Comparison of ENCODE assay signal across 9 mouse cellular contexts in genomic region chr9:120054545-120055277, GRCm38 (mm10). TPM values are rescaled to one million over a fixed set of nuclear protein-coding genes. Genes with fewer than 3 reads are reported as not detected.
DNase-seq lines count a peak whose midpoint lies in the region; ATAC-seq and TF ChIP-seq lines count a peak whose summit lies in the region.
"Had no signal": no experiment of that assay in that cellular context is flagged by ENCODE, and none has a peak within 500 bp of the region (broad histone marks: within the 10 kb centered on the region; RNA-seq: fewer than 3 reads in every experiment).

No protein-coding gene starts in this region.

- no peaks in the 10 kb centered on the region for H3K27me3 ChIP-seq in hindbrain, embryonic 13.5 days
- H3K27me3 ChIP-seq in hindbrain, embryonic 14.5 days (ENCODE audit: control insufficient read depth, insufficient read depth, low read length): no peaks in the 10 kb centered on the region
- H3K27me3 ChIP-seq in embryonic facial prominence, embryonic 13.5 days: no peaks in the 10 kb centered on the region
- no peaks in the 10 kb centered on the region for H3K27me3 ChIP-seq in intestine, postnatal 0 days (replicated peaks; ENCODE audit: control insufficient read depth, insufficient read depth, low read length)
- H3K27me3 ChIP-seq: hindbrain, embryonic 15.5 days had no signal

- no peaks in the 10 kb centered on the region for H3K9me3 ChIP-seq in hindbrain, embryonic 13.5 days
- no peaks in the 10 kb centered on the region for H3K9me3 ChIP-seq in hindbrain, embryonic 14.5 days (ENCODE audit: control insufficient read depth, low read length)
- H3K9me3 ChIP-seq in embryonic facial prominence, embryonic 13.5 days: no peaks in the 10 kb centered on the region
- H3K9me3 ChIP-seq in intestine, postnatal 0 days (ENCODE audit: control insufficient read depth): no peaks in the 10 kb centered on the region
- H3K9me3 ChIP-seq: hindbrain, embryonic 15.5 days had no signal

- H3K4me1 ChIP-seq in hindbrain, embryonic 13.5 days (replicated peaks): peaks cover 6% of the 10 kb centered on the region
- no peaks in the 10 kb centered on the region for H3K4me1 ChIP-seq in hindbrain, embryonic 14.5 days (replicated peaks; ENCODE audit: control insufficient read depth, insufficient read depth, low read length)
- H3K4me1 ChIP-seq in embryonic facial prominence, embryonic 13.5 days: no peaks in the 10 kb centered on the region
- H3K4me1 ChIP-seq in intestine, postnatal 0 days (replicated peaks; ENCODE audit: control insufficient read depth, insufficient read depth, low read length): no peaks in the 10 kb centered on the region
- H3K4me1 ChIP-seq: hindbrain, embryonic 15.5 days had no signal

- 0 out of 2 replicates have a peak overlapping the region, but pooled peaks have one; percentile 8 for H3K9ac ChIP-seq in hindbrain, embryonic 13.5 days
- H3K9ac ChIP-seq in hindbrain, embryonic 14.5 days: no peak overlapping the region
- H3K9ac ChIP-seq in embryonic facial prominence, embryonic 13.5 days: 0 out of 2 replicates have a peak overlapping the region, but pooled peaks have one; percentile 11
- H3K9ac ChIP-seq in intestine, postnatal 0 days (ENCODE audit: low read depth, low read length): no peak overlapping the region
- H3K9ac ChIP-seq: hindbrain, embryonic 15.5 days had no signal

- no peak for DNase-seq in hindbrain, embryonic 14.5 days (ENCODE audit: low spot score)
- peak; percentile 81 for DNase-seq in T-cell, adult 2 months (ENCODE audit: low spot score)
- no peak for DNase-seq in heart, postnatal 10 days
- no peak for DNase-seq in cerebellum, adult 11-12 months

- intact Hi-C loops in heart, postnatal 10 days (cut with DNase I): no loop called here

- no peaks in the 10 kb centered on the region for H3K79me2 ChIP-seq in macrophage (ENCODE audit: inconsistent target)

- H3K27ac ChIP-seq in hindbrain, embryonic 13.5 days: 0 out of 2 replicates have a peak overlapping the region, but pooled peaks have one; percentile 30
- no peak overlapping the region for H3K27ac ChIP-seq in hindbrain, embryonic 14.5 days
- H3K27ac ChIP-seq in embryonic facial prominence, embryonic 13.5 days: no peak overlapping the region
- peak overlapping the region; percentile 19; the same call in 1 of the 2 replicates for H3K27ac ChIP-seq in macrophage
- H3K27ac ChIP-seq in intestine, postnatal 0 days (ENCODE audit: low read depth, low read length): no peak overlapping the region
- H3K27ac ChIP-seq: hindbrain, embryonic 15.5 days had no signal

- no peak for ATAC-seq in hindbrain, embryonic 13.5 days (ENCODE audit: low FRiP score)
- no peak for ATAC-seq in hindbrain, embryonic 14.5 days (ENCODE audit: low FRiP score)
- ATAC-seq in embryonic facial prominence, embryonic 13.5 days (ENCODE audit: insufficient number of reproducible peaks, insufficient read depth, low FRiP score, low TSS enrichment, low read depth): no peak
- ATAC-seq in intestine, postnatal 0 days: no peak

- WGBS in hindbrain, embryonic 13.5 days: 45% methylated on average over 8 of the region's 8 CpGs
- WGBS in hindbrain, embryonic 14.5 days: 39% methylated on average over 8 of the region's 8 CpGs
- 51% methylated on average over 8 of the region's 8 CpGs for WGBS in embryonic facial prominence, embryonic 13.5 days
- WGBS in macrophage (ENCODE audit: missing documents): 6% methylated on average over 8 of the region's 8 CpGs
- WGBS in intestine, postnatal 0 days: 58% methylated on average over 8 of the region's 8 CpGs

- no peaks in the 10 kb centered on the region for H3K36me3 ChIP-seq in hindbrain, embryonic 13.5 days
- H3K36me3 ChIP-seq in hindbrain, embryonic 14.5 days (replicated peaks; ENCODE audit: control insufficient read depth, insufficient read depth): no peaks in the 10 kb centered on the region
- H3K36me3 ChIP-seq in embryonic facial prominence, embryonic 13.5 days: no peaks in the 10 kb centered on the region
- H3K36me3 ChIP-seq in macrophage (ENCODE audit: inconsistent target): no peaks in the 10 kb centered on the region
- no peaks in the 10 kb centered on the region for H3K36me3 ChIP-seq in intestine, postnatal 0 days (ENCODE audit: control insufficient read depth, insufficient read depth)
- H3K36me3 ChIP-seq: hindbrain, embryonic 15.5 days had no signal

- no peak for TF ChIP-seq CTCF in intestine, postnatal 0 days (IDR thresholded peaks at IDR 0.05; ENCODE audit: low read depth)

- no peak overlapping the region for H3K4me2 ChIP-seq in hindbrain, embryonic 13.5 days
- H3K4me2 ChIP-seq in hindbrain, embryonic 14.5 days (replicated peaks): no peak overlapping the region
- H3K4me2 ChIP-seq in embryonic facial prominence, embryonic 13.5 days: no peak overlapping the region
- H3K4me2 ChIP-seq in intestine, postnatal 0 days (replicated peaks; ENCODE audit: low read depth): no peak overlapping the region
- H3K4me2 ChIP-seq: hindbrain, embryonic 15.5 days had no signal

- H3K4me3 ChIP-seq in hindbrain, embryonic 13.5 days: no peak overlapping the region
- no peak overlapping the region for H3K4me3 ChIP-seq in hindbrain, embryonic 14.5 days (replicated peaks; ENCODE audit: low read length)
- H3K4me3 ChIP-seq in embryonic facial prominence, embryonic 13.5 days: no peak overlapping the region
- no peak overlapping the region for H3K4me3 ChIP-seq in macrophage (ENCODE audit: inconsistent target)
- no peak overlapping the region for H3K4me3 ChIP-seq in intestine, postnatal 0 days (ENCODE audit: low read depth, low read length)
- H3K4me3 ChIP-seq: hindbrain, embryonic 15.5 days had no signal

RNA-seq across cellular contexts. Expression of gene Cx3cr1, which starts 15.0 kb away (rescaled TPM):
- 8.9 and 9.5 TPM in 2 replicates for polyA plus RNA-seq in hindbrain, embryonic 13.5 days (2015; fragmentation: Nextera tagmentation; extraction: Ambion mirVana)
- polyA plus RNA-seq in hindbrain, embryonic 14.5 days (2014; fragmentation: Nextera tagmentation; extraction: Ambion mirVana): 6.5 and 9.0 TPM in 2 replicates
- 8.9 and 9.6 TPM in 2 replicates for polyA plus RNA-seq in embryonic facial prominence, embryonic 13.5 days (2015; fragmentation: Nextera tagmentation; extraction: Ambion mirVana)
- total RNA-seq in macrophage (2018; cell fraction: chromatin; rRNA removed): 1 to 10 TPM in 1 of 26 experiments, under 1 TPM in 7, not detected in 18; 0.17 to 5.4 (median 0.26) TPM
- total RNA-seq in macrophage (2018; cell fraction: cytosol; rRNA removed): under 1 TPM; 0.17 to 0.76 (median 0.39) TPM
- 1 to 10 TPM in 4 of 26 experiments, under 1 TPM in 21, not detected in 1; 0.30 to 2.9 (median 0.58) TPM for total RNA-seq in macrophage (2018; cell fraction: nucleus; rRNA removed)
- polyA plus RNA-seq in macrophage (2018): 0.66 to 3.0 TPM (median 0.75 TPM) in 3 replicates
- 5.4 and 6.5 TPM in 2 replicates for polyA plus RNA-seq in intestine, postnatal 0 days (2015; fragmentation: Nextera tagmentation; extraction: Ambion mirVana)
- 1 to 10 TPM; 3.9 to 7.1 TPM for total RNA-seq in heart, postnatal 10 days (2021)

RNA-seq across cellular contexts. Expression of gene Xirp1, which starts 31.3 kb away (rescaled TPM):
- 0.04 and 0.09 TPM in 2 replicates for polyA plus RNA-seq in hindbrain, embryonic 13.5 days (2015; fragmentation: Nextera tagmentation; extraction: Ambion mirVana)
- polyA plus RNA-seq in hindbrain, embryonic 14.5 days (2014; fragmentation: Nextera tagmentation; extraction: Ambion mirVana): 0.04 TPM in 1 of 2 replicates, not detected in the other
- 0.14 and 0.22 TPM in 2 replicates for polyA plus RNA-seq in embryonic facial prominence, embryonic 13.5 days (2015; fragmentation: Nextera tagmentation; extraction: Ambion mirVana)
- not detected for total RNA-seq in macrophage (2018; cell fraction: chromatin; rRNA removed)
- total RNA-seq in macrophage (2018; cell fraction: cytosol; rRNA removed): not detected
- not detected for total RNA-seq in macrophage (2018; cell fraction: nucleus; rRNA removed)
- polyA plus RNA-seq in macrophage (2018): not detected in 3 replicates
- polyA plus RNA-seq in intestine, postnatal 0 days (2015; fragmentation: Nextera tagmentation; extraction: Ambion mirVana): 0.10 and 0.14 TPM in 2 replicates
- 100 to 1,000 TPM; 147 to 150 TPM for total RNA-seq in heart, postnatal 10 days (2021)
- polyA plus RNA-seq: hindbrain, embryonic 15.5 days had no signal

RNA-seq across cellular contexts. Expression of gene Ccr8, which starts 37.2 kb away (rescaled TPM):
- not detected in 2 replicates for polyA plus RNA-seq in hindbrain, embryonic 13.5 days (2015; fragmentation: Nextera tagmentation; extraction: Ambion mirVana)
- not detected in 2 replicates for polyA plus RNA-seq in hindbrain, embryonic 14.5 days (2014; fragmentation: Nextera tagmentation; extraction: Ambion mirVana)
- 0.52 and 0.98 TPM in 2 replicates for polyA plus RNA-seq in embryonic facial prominence, embryonic 13.5 days (2015; fragmentation: Nextera tagmentation; extraction: Ambion mirVana)
- total RNA-seq in macrophage (2018; cell fraction: chromatin; rRNA removed): not detected
- total RNA-seq in macrophage (2018; cell fraction: cytosol; rRNA removed): not detected
- total RNA-seq in macrophage (2018; cell fraction: nucleus; rRNA removed): not detected
- not detected in 3 replicates for polyA plus RNA-seq in macrophage (2018)
- 0.25 and 0.42 TPM in 2 replicates for polyA plus RNA-seq in intestine, postnatal 0 days (2015; fragmentation: Nextera tagmentation; extraction: Ambion mirVana)
- not detected for total RNA-seq in heart, postnatal 10 days (2021)
- polyA plus RNA-seq: hindbrain, embryonic 15.5 days had no signal

RNA-seq across cellular contexts. Expression of gene Slc25a38, which starts 55.5 kb away (rescaled TPM):
- 35.5 and 42.2 TPM in 2 replicates for polyA plus RNA-seq in hindbrain, embryonic 13.5 days (2015; fragmentation: Nextera tagmentation; extraction: Ambion mirVana)
- 38.3 and 43.0 TPM in 2 replicates for polyA plus RNA-seq in hindbrain, embryonic 14.5 days (2014; fragmentation: Nextera tagmentation; extraction: Ambion mirVana)
- polyA plus RNA-seq in embryonic facial prominence, embryonic 13.5 days (2015; fragmentation: Nextera tagmentation; extraction: Ambion mirVana): 33.5 and 35.6 TPM in 2 replicates
- total RNA-seq in macrophage (2018; cell fraction: chromatin; rRNA removed): 10 to 100 TPM; 11.8 to 50.5 (median 28.7) TPM
- 10 to 100 TPM in 9 of 26 experiments, 1 to 10 TPM in 17; 4.0 to 14.9 (median 9.1) TPM for total RNA-seq in macrophage (2018; cell fraction: cytosol; rRNA removed)
- total RNA-seq in macrophage (2018; cell fraction: nucleus; rRNA removed): 10 to 100 TPM; 16.5 to 38.4 (median 26.6) TPM
- 3.5 to 10.7 TPM (median 9.8 TPM) in 3 replicates for polyA plus RNA-seq in macrophage (2018)
- 15.8 and 16.1 TPM in 2 replicates for polyA plus RNA-seq in intestine, postnatal 0 days (2015; fragmentation: Nextera tagmentation; extraction: Ambion mirVana)
- 10 to 100 TPM; 10.2 to 11.7 TPM for total RNA-seq in heart, postnatal 10 days (2021)

Comparison
In these comparisons a context has a peak if more than half of its experiments do, and no peak if none do; other contexts are left out.
1. H3K27ac ChIP-seq: peak in hindbrain, embryonic 13.5 days (single experiment) and macrophage (single experiment); none in hindbrain, embryonic 14.5 days (single experiment), embryonic facial prominence, embryonic 13.5 days (single experiment) and intestine, postnatal 0 days (single experiment).
2. H3K9ac ChIP-seq: peak in hindbrain, embryonic 13.5 days (single experiment) and embryonic facial prominence, embryonic 13.5 days (single experiment); none in hindbrain, embryonic 14.5 days (single experiment) and intestine, postnatal 0 days (single experiment).